Mouse (Mus musculus): Measurements from ENCODE around the gene Cst6. TPM values are rescaled to one million over a fixed set of nuclear protein-coding genes. Genes with fewer than 3 reads are reported as not detected.

Cst6 gene
- polyA plus RNA-seq, 1 experiment from 2014 or later: not detected

GRCm38 (mm10) chr19:5374177-5374576 lies 24.8 kb upstream of the Cst6 start:
- Histone ChIP-seq H3K4me1 (replicated peaks) (no peaks in the 10 kb centered on the region), H3K9me3 (replicated peaks) (no peaks in the 10 kb centered on the region), H3K9ac (no peak overlapping the region), H3K27me3 (no peaks in the 10 kb centered on the region), H3K4me2 (no peak overlapping the region), H3K27ac (replicated peaks) (no peak overlapping the region), H3K4me3 (replicated peaks) (no peak overlapping the region), H3K36me3 (replicated peaks) (peaks cover 69% of the 10 kb centered on the region)
- 75% methylated on average over 4 of the region's 4 CpGs for WGBS (ENCODE audit: insufficient replicate concordance)
- ATAC-seq (ENCODE audit: insufficient read depth): no peak

GRCm38 (mm10) chr19:5372724-5373123 lies 23.4 kb upstream of the Cst6 start:
- WGBS (ENCODE audit: insufficient replicate concordance): 82% methylated on average over 7 of the region's 7 CpGs

GRCm38 (mm10) chr19:5370932-5371331 lies 21.6 kb upstream of the Cst6 start:
- H3K36me3 ChIP-seq (replicated peaks): peaks cover 56% of the 10 kb centered on the region
- H3K9ac ChIP-seq: no peak overlapping the region
- H3K4me2 ChIP-seq: no peak overlapping the region
- no peak for ATAC-seq (ENCODE audit: insufficient read depth)
- 70% methylated on average over 3 of the region's 3 CpGs for WGBS (ENCODE audit: insufficient replicate concordance)
- H3K9me3 ChIP-seq (replicated peaks): no peaks in the 10 kb centered on the region
- no peaks in the 10 kb centered on the region for H3K27me3 ChIP-seq
- H3K4me1 ChIP-seq (replicated peaks): peaks cover 19% of the 10 kb centered on the region
- H3K27ac ChIP-seq (replicated peaks): no peak overlapping the region
- H3K4me3 ChIP-seq (replicated peaks): no peak overlapping the region

More at GRCm38 (mm10) chr19:5372724-5373123, 23.4 kb upstream of the Cst6 start:
- Histone ChIP-seq H3K27ac (replicated peaks) (no peak overlapping the region), H3K9ac (no peak overlapping the region), H3K4me2 (no peak overlapping the region), H3K4me3 (replicated peaks) (no peak overlapping the region), H3K36me3 (replicated peaks) (peaks cover 67% of the 10 kb centered on the region), H3K9me3 (replicated peaks) (no peaks in the 10 kb centered on the region), H3K27me3 (no peaks in the 10 kb centered on the region), H3K4me1 (replicated peaks) (peaks cover 11% of the 10 kb centered on the region)
- ATAC-seq (ENCODE audit: insufficient read depth): no peak

GRCm38 (mm10) chr19:5367455-5367854 lies 18.1 kb upstream of the Cst6 start:
- ATAC-seq (ENCODE audit: insufficient read depth): no peak
- peak overlapping the region; percentile 93 for H3K4me2 ChIP-seq
- peaks cover 40% of the 10 kb centered on the region for H3K4me1 ChIP-seq (replicated peaks)
- H3K27ac ChIP-seq (replicated peaks): peak overlapping the region; percentile 95
- peak overlapping the region; percentile 81 for H3K9ac ChIP-seq
- H3K4me3 ChIP-seq (replicated peaks): peak overlapping the region; percentile 78
- H3K36me3 ChIP-seq (replicated peaks): peaks cover 59% of the 10 kb centered on the region
- H3K27me3 ChIP-seq: no peaks in the 10 kb centered on the region
- 8% methylated on average over 11 of the region's 11 CpGs for WGBS (ENCODE audit: insufficient replicate concordance)
- H3K9me3 ChIP-seq (replicated peaks): no peaks in the 10 kb centered on the region

GRCm38 (mm10) chr19:5367053-5367359 lies 17.6 kb upstream of the Cst6 start, which contains the start of gene Banf1:
Banf1 (minus strand) TSS chr19:5367168.
- Histone ChIP-seq H3K27ac (replicated peaks) (peak within 1 kb of the TSS; percentile 95), H3K27me3 (no peaks in the 10 kb centered on the region), H3K4me2 (peak within 1 kb of the TSS; percentile 93), H3K9me3 (replicated peaks) (no peaks in the 10 kb centered on the region), H3K9ac (peak within 1 kb of the TSS; percentile 81), H3K4me3 (replicated peaks) (peak within 1 kb of the TSS; percentile 78), H3K36me3 (replicated peaks) (peaks cover 54% of the 10 kb centered on the region), H3K4me1 (replicated peaks) (peaks cover 40% of the 10 kb centered on the region)
- peak; percentile 4 for ATAC-seq (ENCODE audit: insufficient read depth)
- WGBS (ENCODE audit: insufficient replicate concordance): under 1% methylated on average over 33 of the region's 33 CpGs

- Histone ChIP-seq H3K9ac (peak within 1 kb of the TSS; percentile 81), H3K4me1 (replicated peaks) (peaks cover 40% of the 10 kb centered on the region), H3K36me3 (replicated peaks) (peaks cover 49% of the 10 kb centered on the region), H3K27me3 (no peaks in the 10 kb centered on the region), H3K27ac (replicated peaks) (peak within 1 kb of the TSS; percentile 95), H3K4me2 (peak within 1 kb of the TSS; percentile 93), H3K9me3 (replicated peaks) (no peaks in the 10 kb centered on the region), H3K4me3 (replicated peaks) (peak within 1 kb of the TSS; percentile 78)
- under 1% methylated on average over 92 of the region's 92 CpGs for WGBS (ENCODE audit: insufficient replicate concordance)
- ATAC-seq (ENCODE audit: insufficient read depth): peak; percentile 93
Observed at GRCm38 (mm10) chr19:5366175-5367052, 17.0 kb upstream of the Cst6 start, which contains the start of gene Eif1ad. Eif1ad (plus strand) TSS chr19:5366741.

GRCm38 (mm10) chr19:5365751-5366150 lies 16.4 kb upstream of the Cst6 start:
- no peaks in the 10 kb centered on the region for H3K27me3 ChIP-seq
- peak overlapping the region; percentile 93 for H3K4me2 ChIP-seq
- H3K36me3 ChIP-seq (replicated peaks): peaks cover 44% of the 10 kb centered on the region
- H3K9ac ChIP-seq: peak overlapping the region; percentile 81
- WGBS (ENCODE audit: insufficient replicate concordance): 3% methylated on average over 11 of the region's 11 CpGs
- H3K9me3 ChIP-seq (replicated peaks): no peaks in the 10 kb centered on the region
- H3K4me3 ChIP-seq (replicated peaks): peak overlapping the region; percentile 78
- peak overlapping the region; percentile 95; the same call in 1 of the 2 replicates for H3K27ac ChIP-seq (replicated peaks)
- H3K4me1 ChIP-seq (replicated peaks): peaks cover 40% of the 10 kb centered on the region
- ATAC-seq (ENCODE audit: insufficient read depth): no peak

GRCm38 (mm10) chr19:5364124-5364523 lies 14.8 kb upstream of the Cst6 start:
- H3K4me1 ChIP-seq (replicated peaks): peaks cover 40% of the 10 kb centered on the region
- WGBS (ENCODE audit: insufficient replicate concordance): 74% methylated on average over 2 of the region's 2 CpGs
- 0 out of 2 replicates have a peak overlapping the region, but pooled peaks have one; percentile 21 for H3K9ac ChIP-seq
- no peaks in the 10 kb centered on the region for H3K9me3 ChIP-seq (replicated peaks)
- H3K4me3 ChIP-seq (replicated peaks): no peak overlapping the region
- peaks cover 28% of the 10 kb centered on the region for H3K36me3 ChIP-seq (replicated peaks)
- ATAC-seq (ENCODE audit: insufficient read depth): no peak
- H3K27ac ChIP-seq (replicated peaks): no peak overlapping the region
- H3K27me3 ChIP-seq: no peaks in the 10 kb centered on the region
- no peak overlapping the region for H3K4me2 ChIP-seq

GRCm38 (mm10) chr19:5362186-5362585 lies 12.8 kb upstream of the Cst6 start:
- H3K9me3 ChIP-seq (replicated peaks): no peaks in the 10 kb centered on the region
- no peak overlapping the region for H3K4me2 ChIP-seq
- H3K4me3 ChIP-seq (replicated peaks): no peak overlapping the region
- peaks cover 16% of the 10 kb centered on the region for H3K36me3 ChIP-seq (replicated peaks)
- no peak for ATAC-seq (ENCODE audit: insufficient read depth)
- no peak overlapping the region for H3K27ac ChIP-seq (replicated peaks)
- peaks cover 24% of the 10 kb centered on the region for H3K4me1 ChIP-seq (replicated peaks)
- H3K27me3 ChIP-seq: no peaks in the 10 kb centered on the region
- 77% methylated on average over 2 of the region's 2 CpGs for WGBS (ENCODE audit: insufficient replicate concordance)
- H3K9ac ChIP-seq: no peak overlapping the region

GRCm38 (mm10) chr19:5356080-5356479 lies 6.7 kb upstream of the Cst6 start:
- Histone ChIP-seq H3K4me1 (replicated peaks) (no peaks in the 10 kb centered on the region), H3K36me3 (replicated peaks) (no peaks in the 10 kb centered on the region), H3K27ac (replicated peaks) (no peak overlapping the region), H3K4me3 (replicated peaks) (no peak overlapping the region), H3K9me3 (replicated peaks) (no peaks in the 10 kb centered on the region), H3K4me2 (no peak overlapping the region), H3K27me3 (no peaks in the 10 kb centered on the region), H3K9ac (no peak overlapping the region)
- WGBS (ENCODE audit: insufficient replicate concordance): no CpG with 5 or more reads among the region's 1 CpGs
- ATAC-seq (ENCODE audit: insufficient read depth): no peak

GRCm38 (mm10) chr19:5353609-5354008 lies 4.2 kb upstream of the Cst6 start:
- Histone ChIP-seq H3K4me2 (no peak overlapping the region), H3K9me3 (replicated peaks) (no peaks in the 10 kb centered on the region), H3K27ac (replicated peaks) (no peak overlapping the region), H3K36me3 (replicated peaks) (no peaks in the 10 kb centered on the region), H3K27me3 (peaks cover 5% of the 10 kb centered on the region; the same call in 1 of the 2 replicates), H3K9ac (no peak overlapping the region), H3K4me1 (replicated peaks) (peaks cover 6% of the 10 kb centered on the region), H3K4me3 (replicated peaks) (no peak overlapping the region)
- 63% methylated on average over 2 of the region's 2 CpGs for WGBS (ENCODE audit: insufficient replicate concordance)
- ATAC-seq (ENCODE audit: insufficient read depth): no peak

Measured in liver, embryonic 15.5 days (tissue).